Mouse (Mus musculus) thymus, postnatal 4 days (tissue): ENCODE measurements around the gene Folr2.
A peak's percentile ranks its signal among the peaks of the same experiment; 100 is the strongest.

Source experiments
- DNase-seq: peaks from one replicate; pipeline ENCODE4 v3.0.0; 2021

Gene Folr2

GRCm38 (mm10) chr7:101822836-101823757 lies 33.9 kb downstream of the Folr2 start:
- DNase-seq = peak; percentile 30

- peak; percentile 51 for DNase-seq
These were observed 35.2 kb downstream of the Folr2 start for GRCm38 (mm10) chr7:101821571-101822501.

GRCm38 (mm10) chr7:101820295-101821030 lies 36.5 kb downstream of the Folr2 start:
- peak; percentile 46 for DNase-seq

GRCm38 (mm10) chr7:101817861-101818401 lies 39.1 kb downstream of the Folr2 start, which contains the start of gene Phox2a:
Gene Phox2a (plus strand): TSS chr7:101818313.
- DNase-seq = no peak
